In genomic region chr14:74903047-74903446, GRCm38 (mm10) we compare ENCODE assay signal across 10 mouse cellular contexts. TPM values are rescaled to one million over a fixed set of nuclear protein-coding genes. Genes with fewer than 3 reads are reported as not detected.
A peak's percentile ranks its signal among the peaks of the same experiment; 100 is the strongest.
DNase-seq lines count a peak whose midpoint lies in the region; ATAC-seq lines count a peak whose summit lies in the region.
"Had no signal": no experiment of that assay in that cellular context is flagged by ENCODE, and none has a peak within 500 bp of the region (broad histone marks: within the 10 kb centered on the region; RNA-seq: fewer than 3 reads in every experiment).

No protein-coding gene starts in this region.

- H3K4me2 ChIP-seq in heart, embryonic 11.5 days, result no peak overlapping the region
- H3K4me2 ChIP-seq: lung, embryonic 15.5 days had no signal

- peak; percentile 41; the same call in 1 of the 2 replicates for ATAC-seq in heart, embryonic 11.5 days (replicated peaks; ENCODE audit: insufficient number of reproducible peaks, low FRiP score, low TSS enrichment)

- DNase-seq in adrenal gland, adult 2 months, result peak; percentile 48
- no peak for DNase-seq in adrenal gland, adult 18-20 months (ENCODE audit: low spot score in 2 of 2)
- DNase-seq in adrenal gland, postnatal 14 days, result peak; percentile 10
- peak; percentile 56 to 74 for DNase-seq in kidney, postnatal 36 days
- DNase-seq in right cerebral cortex, postnatal 10 days (ENCODE audit: low spot score in 2 of 2), result no peak
- DNase-seq in layer of hippocampus, postnatal 14 days (ENCODE audit: low spot score in 2 of 2), result no peak
- no peak for DNase-seq in left cerebral cortex, postnatal 36 days (ENCODE audit: low spot score in 2 of 2)

- H3K4me1 ChIP-seq in heart, embryonic 11.5 days (ENCODE audit: control insufficient read depth, insufficient read depth, low read length), result peaks cover 33% of the 10 kb centered on the region

- no peak overlapping the region for H3K9ac ChIP-seq in heart, embryonic 11.5 days (ENCODE audit: low read depth, low read length)
- H3K9ac ChIP-seq: lung, embryonic 15.5 days had no signal

- intact Hi-C loops in left cerebral cortex, postnatal 36 days (cut with DNase I), result no loop called here

- H3K36me3 ChIP-seq in heart, embryonic 11.5 days (ENCODE audit: control insufficient read depth, insufficient read depth, low read length), result no peaks in the 10 kb centered on the region; the same call in 1 of the 2 replicates
- H3K36me3 ChIP-seq: embryonic facial prominence, embryonic 10.5 days; lung, embryonic 15.5 days had no signal

- H3K27me3 ChIP-seq in heart, embryonic 11.5 days (ENCODE audit: control insufficient read depth, insufficient read depth, low read length), result no peaks in the 10 kb centered on the region
- H3K27me3 ChIP-seq: lung, embryonic 15.5 days had no signal

- no peaks in the 10 kb centered on the region for H3K9me3 ChIP-seq in heart, embryonic 11.5 days (replicated peaks; ENCODE audit: control insufficient read depth, low read length)
- H3K9me3 ChIP-seq: embryonic facial prominence, embryonic 10.5 days; lung, embryonic 15.5 days had no signal

- H3K27ac ChIP-seq in heart, embryonic 11.5 days (ENCODE audit: low read depth, low read length), result no peak overlapping the region
- H3K27ac ChIP-seq: embryonic facial prominence, embryonic 10.5 days; lung, embryonic 15.5 days had no signal

- H3K4me3 ChIP-seq in heart, embryonic 11.5 days (ENCODE audit: low read depth, low read length), result no peak overlapping the region
- H3K4me3 ChIP-seq: embryonic facial prominence, embryonic 10.5 days; lung, embryonic 15.5 days had no signal

- WGBS in heart, embryonic 11.5 days (ENCODE audit: insufficient replicate concordance), result 45% methylated on average over 4 of the region's 4 CpGs

RNA-seq across cellular contexts. Expression of gene Lrch1, which starts 44.6 kb away (rescaled TPM):
- total RNA-seq in adrenal gland, adult 2 months (2021), result 10 to 100 TPM; 10.8 to 15.0 TPM
- polyA plus RNA-seq in adrenal gland, adult 2 months (2012; rRNA removed), result 4.7 and 5.3 TPM in 2 replicates
- 10 to 100 TPM; 14.0 to 14.2 TPM for total RNA-seq in adrenal gland, adult 18-20 months (2021)
- 14.6 and 17.3 TPM in 2 replicates for total RNA-seq in adrenal gland, postnatal 14 days (2021)
- 10.0 and 11.1 TPM in 2 replicates for polyA plus RNA-seq in heart, embryonic 11.5 days (2014; fragmentation: Nextera tagmentation; extraction: Ambion mirVana)
- total RNA-seq in layer of hippocampus, postnatal 14 days (2021), result 10 to 100 TPM; 21.9 to 24.1 TPM
- 10 to 100 TPM; 13.5 to 21.5 TPM for total RNA-seq in left cerebral cortex, postnatal 36 days (2021)

Comparison
In these comparisons a context has a peak if more than half of its experiments do, and no peak if none do; other contexts are left out.
1. DNase-seq: peak in adrenal gland, adult 2 months (single experiment), adrenal gland, postnatal 14 days (single experiment) and kidney, postnatal 36 days (2 of 2); none in adrenal gland, adult 18-20 months (0 of 2), right cerebral cortex, postnatal 10 days (0 of 2), layer of hippocampus, postnatal 14 days (0 of 2) and left cerebral cortex, postnatal 36 days (0 of 2).